Mouse (Mus musculus): Measurements from ENCODE around the gene Alas2. TPM values are rescaled to one million over a fixed set of nuclear protein-coding genes. Genes with fewer than 3 reads are reported as not detected.

Alas2 gene
- polyA plus RNA-seq, 1 experiment from 2014 or later, result 37.6 TPM

Small RNA genes within 50 kb of the gene (microRNA-seq; reads per million reads assigned to microRNA genes)
- gene Mir3620, result not detected

Other genes starting within 250 kb of the Alas2 start
- gene Tmem29, start 88.2 kb upstream of the Alas2 start, polyA plus RNA-seq (2015; fragmentation: Nextera tagmentation; extraction: Ambion mirVana), result 73.2 and 81.4 TPM in 2 replicates
- 4.5 and 4.9 TPM in 2 replicates for gene Pfkfb1, start 40.9 kb downstream of the Alas2 start, polyA plus RNA-seq (2015; fragmentation: Nextera tagmentation; extraction: Ambion mirVana)
- 16.1 and 17.2 TPM in 2 replicates for gene Apex2, start 42.5 kb downstream of the Alas2 start, polyA plus RNA-seq (2015; fragmentation: Nextera tagmentation; extraction: Ambion mirVana)
- 67.5 and 79.1 TPM in 2 replicates for gene Tro, start 110.2 kb downstream of the Alas2 start, polyA plus RNA-seq (2015; fragmentation: Nextera tagmentation; extraction: Ambion mirVana)

All from neural tube, embryonic 15.5 days (tissue).